Mouse (Mus musculus) adrenal gland, postnatal 14 days (tissue): ENCODE measurements at regions not wholly inside any gene's neighbourhood (a gene's known extent, or its start where the extent isn't known, plus 50 kb on each side); places are given as distances from the start of the nearest gene placed in this dataset.

ENCODE experiments used
- DNase-seq: peaks from one replicate; pipeline ENCODE4 v3.0.0; 2021; ENCODE audit warnings: mixed read lengths
- microRNA-seq, 2 experiments: library from miRNA; unstranded; fragments of <30 nt; microRNA quantifications; one replicate each; pipeline ENCODE4 v1.2.0; 2021

DNA sequence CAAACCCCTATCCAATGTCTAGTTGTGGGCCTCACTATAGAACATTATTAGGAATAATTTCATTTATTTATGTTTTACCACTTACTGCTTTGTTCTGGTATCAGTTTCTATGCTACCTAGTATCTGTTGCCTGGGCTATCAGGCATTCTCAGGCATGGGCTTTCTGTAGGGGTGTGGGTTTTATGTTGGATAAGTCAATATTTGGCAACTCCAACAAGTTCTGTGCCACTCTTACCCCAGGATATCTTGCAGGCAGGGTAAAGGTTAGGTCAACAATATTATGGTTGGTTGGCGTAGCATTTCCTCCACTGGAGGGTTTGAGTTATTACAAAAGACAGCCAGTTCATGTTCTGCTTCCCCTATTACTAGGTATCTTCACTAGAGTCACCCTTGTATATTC, 65.8 kb downstream of the Smim10l1 start:
- DNase-seq, result no peak

- no peak for DNase-seq
Observed at GRCm38 (mm10) chr6:133171286-133171685, 66.6 kb downstream of the Smim10l1 start.

DNA sequence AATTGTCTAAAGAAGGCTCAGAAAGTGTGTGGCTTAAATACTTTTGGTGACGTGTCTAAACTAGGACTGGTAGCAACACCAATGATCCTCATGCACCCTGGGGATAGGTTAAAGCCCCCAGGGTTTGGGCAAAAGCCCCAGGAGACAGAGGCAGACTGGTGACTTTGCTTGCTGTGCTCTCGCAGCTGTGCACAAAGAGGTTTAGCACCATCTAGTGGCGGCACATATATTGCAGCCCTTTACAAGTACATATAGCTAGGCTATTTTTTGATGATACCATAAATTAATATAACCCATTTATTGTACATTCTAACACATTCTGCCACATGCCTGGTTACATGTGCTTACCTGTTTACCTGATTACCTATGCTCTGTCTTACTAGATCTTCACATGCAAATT, 85.8 kb upstream of the 5530400C23Rik start:
- peak; percentile 58 for DNase-seq

Small RNA genes in the stretch of these regions (microRNA-seq; reads per million reads assigned to microRNA genes)
- gene Gm23403 (0 reads per million in 2 experiments), gene Gm25019 (0 reads per million in 2 experiments)
